Mouse (Mus musculus): ENCODE results near the gene Apol6.

Gene Apol6

GRCm38 (mm10) chr15:77072556-77073163, 28.1 kb downstream of the Apol6 start:
- no peak for DNase-seq

GRCm38 (mm10) chr15:77076523-77076922, 32.0 kb downstream of the Apol6 start:
- no peak for DNase-seq

GRCm38 (mm10) chr15:77077906-77078305, 33.4 kb downstream of the Apol6 start:
- no peak for DNase-seq

GRCm38 (mm10) chr15:77078786-77079185, 34.3 kb downstream of the Apol6 start:
- DNase-seq: no peak

- DNase-seq: no peak
Measured at GRCm38 (mm10) chr15:77079256-77079822, 34.8 kb downstream of the Apol6 start.

- DNase-seq: no peak
Measured at GRCm38 (mm10) chr15:77079890-77080361, 35.4 kb downstream of the Apol6 start.

- DNase-seq: no peak
Measured at GRCm38 (mm10) chr15:77080684-77081254, 36.2 kb downstream of the Apol6 start.

- no peak for DNase-seq
Measured at GRCm38 (mm10) chr15:77081454-77081853, 36.9 kb downstream of the Apol6 start.

GRCm38 (mm10) chr15:77085818-77086217, 41.3 kb downstream of the Apol6 start:
- DNase-seq: peak; percentile 16

- DNase-seq: no peak
Measured at GRCm38 (mm10) chr15:77086488-77086887, 42.0 kb downstream of the Apol6 start.

GRCm38 (mm10) chr15:77089249-77089648, 44.7 kb downstream of the Apol6 start:
- peak; percentile 14 for DNase-seq

GRCm38 (mm10) chr15:77090531-77090930, 46.0 kb downstream of the Apol6 start:
- no peak for DNase-seq

- no peak for DNase-seq
Measured at GRCm38 (mm10) chr15:77091394-77091793, 46.9 kb downstream of the Apol6 start.

GRCm38 (mm10) chr15:77094431-77094830, 49.9 kb downstream of the Apol6 start:
- DNase-seq: no peak

- no peak for DNase-seq
Measured at GRCm38 (mm10) chr15:77095216-77095615, 50.7 kb downstream of the Apol6 start.

GRCm38 (mm10) chr15:77097358-77097757, 52.8 kb downstream of the Apol6 start:
- no peak for DNase-seq

GRCm38 (mm10) chr15:77099756-77100155, 55.2 kb downstream of the Apol6 start:
- DNase-seq: no peak

- DNase-seq: no peak
Measured at GRCm38 (mm10) chr15:77102685-77103084, 58.2 kb downstream of the Apol6 start.

GRCm38 (mm10) chr15:77104349-77105158, 60.0 kb downstream of the Apol6 start:
- no peak for DNase-seq

GRCm38 (mm10) chr15:77105273-77105672, 60.7 kb downstream of the Apol6 start:
- DNase-seq: no peak
